Mouse (Mus musculus) lung, postnatal 0 days (tissue): ENCODE results near the gene Nfia. TPM values are rescaled to one million over a fixed set of nuclear protein-coding genes. Genes with fewer than 3 reads are reported as not detected.

Experiments
- ATAC-seq: fragments of 200-750 bp; cut with Nextera tagmentation; 2 replicates; pipeline ENCODE4 v1.8.0; 2017; ENCODE audit warnings: moderate library complexity
- DNase-seq: peaks from one replicate; pipeline ENCODE4 v3.0.0-alpha.2; 2016; ENCODE audit warnings: low spot score
- H3K27ac ChIP-seq: fragments of 300-500 bp; sonication (generic); 2 replicates; pipeline ENCODE4 v1.5.1; 2014; ENCODE audit warnings: antibody characterized with exemption, mild to moderate bottlenecking, low read length, mixed read lengths
- H3K27me3 ChIP-seq: fragments of 300-500 bp; sonication (generic); replicated peaks from 2 replicates; pipeline ENCODE4 v1.6.1; 2014; ENCODE audit warnings: low read length, mixed read lengths; ENCODE audit not compliant: insufficient read depth
- H3K36me3 ChIP-seq: fragments of 300-500 bp; sonication (generic); 2 replicates; pipeline ENCODE4 v1.6.1; 2014; ENCODE audit warnings: low read length, mixed read lengths; ENCODE audit not compliant: insufficient read depth
- H3K4me1 ChIP-seq: fragments of 300-500 bp; sonication (generic); 2 replicates; pipeline ENCODE4 v1.6.1; 2014; ENCODE audit warnings: antibody characterized with exemption, low read depth, low read length, mixed read lengths; ENCODE audit not compliant: insufficient read depth
- H3K4me2 ChIP-seq: fragments of 300-500 bp; sonication (generic); replicated peaks from 2 replicates; pipeline ENCODE4 v1.6.1; 2014; ENCODE audit warnings: low read depth, mild to moderate bottlenecking, low read length, moderate library complexity, mixed read lengths
- H3K4me3 ChIP-seq: fragments of 300-500 bp; sonication (generic); 2 replicates; pipeline ENCODE4 v1.5.1; 2014; ENCODE audit warnings: low read depth, low read length
- H3K9ac ChIP-seq: fragments of 300-500 bp; sonication (generic); replicated peaks from 2 replicates; pipeline ENCODE4 v1.6.1; 2014; ENCODE audit warnings: low read depth, mild to moderate bottlenecking
- H3K9me3 ChIP-seq: fragments of 300-500 bp; sonication (generic); 2 replicates; pipeline ENCODE4 v1.6.1; 2016; ENCODE audit warnings: low read length, mixed read lengths
- CTCF ChIP-seq: IDR thresholded peaks from 2 replicates; pipeline ENCODE4 v1.5.1; 2016; ENCODE audit warnings: antibody characterized with exemption, mild to moderate bottlenecking
- EP300 ChIP-seq: IDR thresholded peaks from 2 replicates; pipeline ENCODE4 v1.6.1; 2016; ENCODE audit warnings: antibody characterized with exemption, mild to moderate bottlenecking, control low read depth
- WGBS: fragments of 180-500 bp; shearing (Covaris S2); extraction: QIAGEN DNeasy Blood & Tissue Kit; methylation state at CpG from one replicate; pipeline ENCODE4 v1.1.7; 2014; 5-methylcytosine and 5-hydroxymethylcytosine counted together
- polyA plus RNA-seq: library from polyadenylated mRNA; unstranded; fragments of >200 nt; fragmentation: Nextera tagmentation; extraction: Ambion mirVana; gene quantifications from 2 replicates; pipeline ENCODE4 v1.2.1, GENCODE M21; 2015

Gene Nfia
- polyA plus RNA-seq, 1 experiment from 2014 or later: 40.5 TPM

DNA sequence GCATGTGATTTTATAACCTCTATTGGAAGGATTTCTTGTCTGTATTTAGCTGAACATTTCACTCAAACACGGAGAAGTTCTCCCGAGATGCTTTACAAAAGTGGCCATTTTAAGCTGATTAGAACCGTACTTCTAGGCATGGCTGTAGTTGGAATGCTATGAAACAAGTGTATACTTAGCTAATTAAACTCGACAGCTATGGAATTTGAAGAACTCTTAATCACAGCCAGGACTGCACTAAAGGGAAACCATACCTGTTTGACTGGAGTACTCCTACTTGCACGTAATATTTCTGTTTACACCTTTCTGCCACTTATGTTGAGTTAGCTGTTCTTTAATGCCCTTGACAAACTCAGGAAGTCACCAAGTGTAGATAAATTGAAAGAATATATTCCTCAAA lies 79.2 kb downstream of the Nfia start:
- no peak overlapping the region for H3K9ac ChIP-seq
- ATAC-seq (peak; percentile 84), DNase-seq (peak; percentile 69)
- TF ChIP-seq EP300: peak; percentile 89
- no peak for TF ChIP-seq CTCF
- peaks cover 7% of the 10 kb centered on the region; the same call in 1 of the 2 replicates for H3K4me1 ChIP-seq
- H3K36me3 ChIP-seq: no peaks in the 10 kb centered on the region
- peak overlapping the region; percentile 51 for H3K27ac ChIP-seq
- H3K4me2 ChIP-seq: no peak overlapping the region
- H3K9me3 ChIP-seq: no peaks in the 10 kb centered on the region
- H3K4me3 ChIP-seq: no peak overlapping the region
- 51% methylated on average over 5 of the region's 5 CpGs for WGBS
- H3K27me3 ChIP-seq: no peaks in the 10 kb centered on the region

- H3K9ac ChIP-seq: no peak overlapping the region
- H3K27ac ChIP-seq: no peak overlapping the region
- TF ChIP-seq CTCF (no peak), EP300 (no peak)
- no peak overlapping the region for H3K4me2 ChIP-seq
- peaks cover 9% of the 10 kb centered on the region; the same call in 1 of the 2 replicates for H3K4me1 ChIP-seq
- 77% methylated on average over 2 of the region's 2 CpGs for WGBS
- DNase-seq (no peak), ATAC-seq (no peak)
- H3K27me3 ChIP-seq: no peaks in the 10 kb centered on the region
- no peak overlapping the region for H3K4me3 ChIP-seq
- H3K36me3 ChIP-seq: no peaks in the 10 kb centered on the region
- no peaks in the 10 kb centered on the region for H3K9me3 ChIP-seq
These were observed 80.1 kb downstream of the Nfia start for GRCm38 (mm10) chr4:97852626-97853025.

DNA sequence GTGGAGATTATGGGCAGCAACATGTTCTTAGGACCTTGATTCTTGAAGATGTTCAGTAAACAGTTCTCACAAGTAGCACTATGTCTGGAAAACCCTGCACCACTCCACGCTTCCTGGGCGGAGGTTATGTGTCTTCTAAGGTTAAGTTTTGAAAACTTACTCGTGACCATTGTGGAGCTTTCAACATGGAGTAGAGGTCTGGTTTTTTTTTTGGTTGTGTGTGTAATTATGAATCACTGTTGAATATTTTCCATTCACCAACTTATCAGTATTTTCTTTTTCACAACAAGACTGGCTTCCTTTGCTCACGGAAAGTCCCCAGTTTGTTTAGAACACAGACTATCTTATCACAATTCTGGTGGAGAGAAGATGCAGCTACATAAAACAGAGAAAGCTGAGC lies 82.2 kb downstream of the Nfia start:
- H3K4me1 ChIP-seq: peaks cover 9% of the 10 kb centered on the region; the same call in 1 of the 2 replicates
- peak; percentile 53 for DNase-seq
- H3K4me2 ChIP-seq: no peak overlapping the region
- peak overlapping the region; percentile 40; the same call in 1 of the 2 replicates for H3K27ac ChIP-seq
- TF ChIP-seq CTCF (no peak), EP300 (no peak)
- H3K4me3 ChIP-seq: no peak overlapping the region
- no peak overlapping the region for H3K9ac ChIP-seq
- no peaks in the 10 kb centered on the region for H3K9me3 ChIP-seq
- peak; percentile 25; the same call in 1 of the 2 replicates for ATAC-seq
- 38% methylated on average over 4 of the region's 4 CpGs for WGBS
- H3K36me3 ChIP-seq: no peaks in the 10 kb centered on the region
- H3K27me3 ChIP-seq: no peaks in the 10 kb centered on the region

DNA sequence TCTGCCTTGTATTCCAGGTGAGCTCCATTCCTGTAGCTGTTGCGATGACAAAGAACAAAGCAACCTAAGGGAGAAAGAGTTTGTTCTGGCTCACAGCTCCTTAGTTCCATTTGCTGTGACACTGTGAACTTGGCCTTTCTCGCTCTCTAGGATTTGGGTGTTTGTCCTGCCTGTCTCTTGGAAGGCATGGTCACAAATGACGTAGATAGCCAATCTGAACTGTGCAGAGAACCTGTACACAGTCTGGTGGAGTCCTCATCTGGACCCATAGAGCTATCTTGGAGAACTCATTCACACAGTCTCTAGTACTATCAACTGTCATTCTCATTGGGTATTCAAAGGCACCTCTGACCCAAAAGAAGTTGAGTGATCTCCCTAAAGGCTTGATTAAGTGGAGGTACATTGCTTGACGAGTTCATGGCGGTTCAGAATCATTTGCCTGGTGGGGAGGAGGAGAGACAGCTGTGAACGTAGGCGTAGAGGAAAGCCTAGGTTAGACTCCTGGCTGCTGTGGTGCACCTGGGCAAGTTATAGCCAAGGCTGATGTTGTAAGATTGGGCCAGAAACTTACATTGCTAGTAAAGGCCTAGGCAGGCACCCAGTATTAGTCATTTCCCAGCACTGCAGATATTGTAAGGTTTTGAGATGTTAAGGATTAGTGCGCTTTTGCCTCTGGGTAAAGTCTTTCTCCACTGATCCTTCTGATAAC lies 83.3 kb downstream of the Nfia start:
- DNase-seq: no peak
- no peaks in the 10 kb centered on the region for H3K36me3 ChIP-seq
- no peak overlapping the region for H3K4me3 ChIP-seq
- TF ChIP-seq EP300 (no peak), CTCF (no peak)
- no peaks in the 10 kb centered on the region for H3K27me3 ChIP-seq
- ATAC-seq: no peak
- no peak overlapping the region for H3K9ac ChIP-seq
- H3K4me1 ChIP-seq: peaks cover 9% of the 10 kb centered on the region; the same call in 1 of the 2 replicates
- H3K27ac ChIP-seq: no peak overlapping the region
- no peaks in the 10 kb centered on the region for H3K9me3 ChIP-seq
- 93% methylated on average over 8 of the region's 8 CpGs for WGBS
- no peak overlapping the region for H3K4me2 ChIP-seq

- H3K36me3 ChIP-seq: no peaks in the 10 kb centered on the region
- no peaks in the 10 kb centered on the region for H3K9me3 ChIP-seq
- H3K4me3 ChIP-seq: no peak overlapping the region
- no peak overlapping the region for H3K4me2 ChIP-seq
- TF ChIP-seq EP300 (no peak), CTCF (no peak)
- DNase-seq (no peak), ATAC-seq (no peak)
- H3K27ac ChIP-seq: no peak overlapping the region
- peaks cover 5% of the 10 kb centered on the region; the same call in 1 of the 2 replicates for H3K4me1 ChIP-seq
- WGBS: 78% methylated on average over 2 of the region's 2 CpGs
- no peak overlapping the region for H3K9ac ChIP-seq
- H3K27me3 ChIP-seq: no peaks in the 10 kb centered on the region
These were observed 85.0 kb downstream of the Nfia start for GRCm38 (mm10) chr4:97857549-97857948.

DNA sequence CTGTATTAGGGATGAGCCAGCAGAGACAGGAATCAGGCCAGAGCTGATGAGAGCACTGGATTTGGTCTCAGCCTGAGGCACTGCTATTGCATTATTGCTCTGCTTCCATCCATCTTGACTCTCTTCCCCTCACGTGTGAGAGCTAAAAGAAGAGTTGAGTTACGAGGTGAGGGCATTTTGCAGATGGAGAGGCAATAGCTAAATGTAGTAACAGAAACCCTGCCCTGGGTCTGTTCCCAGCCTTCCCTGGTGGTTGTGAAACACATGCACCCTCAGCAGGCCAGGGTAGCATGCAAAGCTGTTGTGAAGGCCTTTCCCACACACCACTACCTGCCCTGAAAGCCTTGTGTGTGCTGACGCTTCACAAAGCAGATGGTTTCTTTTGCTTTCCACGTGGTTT lies 86.9 kb downstream of the Nfia start:
- Histone ChIP-seq H3K9ac (no peak overlapping the region), H3K27me3 (no peaks in the 10 kb centered on the region), H3K27ac (no peak overlapping the region), H3K4me3 (no peak overlapping the region), H3K4me1 (peaks cover 8% of the 10 kb centered on the region; the same call in 1 of the 2 replicates), H3K4me2 (no peak overlapping the region), H3K9me3 (no peaks in the 10 kb centered on the region), H3K36me3 (no peaks in the 10 kb centered on the region)
- WGBS: 57% methylated on average over 4 of the region's 4 CpGs
- DNase-seq (peak; percentile 12), ATAC-seq (no peak)
- no peak for TF ChIP-seq EP300
- no peak for TF ChIP-seq CTCF
